Mouse (Mus musculus) adrenal gland, adult 2 months (tissue): Measurements from ENCODE around the gene Fam196b. TPM values are rescaled to one million over a fixed set of nuclear protein-coding genes. Genes with fewer than 3 reads are reported as not detected.

Source experiments
- DNase-seq: peaks from one replicate; pipeline ENCODE4 v3.0.0; 2021
- polyA plus RNA-seq: library from polyadenylated mRNA; depleted of rRNA; stranded (reverse); fragments of >200 nt; gene quantifications from 2 replicates; pipeline ENCODE4 v1.2.3, GENCODE M21; 2012; rRNA removed
- total RNA-seq, 2 experiments: library from RNA; stranded (reverse); gene quantifications; 2 replicates each; pipeline ENCODE4 v1.2.3; 2021

The Fam196b gene
- total and polyA plus RNA-seq, 3 experiments = 0.02 to 0.17 TPM; not detected in 1

GRCm38 (mm10) chr11:34406309-34406708 is 91.7 kb downstream of the Fam196b start:
- no peak for DNase-seq

- DNase-seq = no peak
Measured at GRCm38 (mm10) chr11:34406850-34407249, 92.2 kb downstream of the Fam196b start.

GRCm38 (mm10) chr11:34415884-34416618 is 101.4 kb downstream of the Fam196b start:
- no peak for DNase-seq

GRCm38 (mm10) chr11:34416619-34416979 is 102.0 kb downstream of the Fam196b start:
- DNase-seq = no peak

GRCm38 (mm10) chr11:34421061-34421460 is 106.4 kb downstream of the Fam196b start:
- no peak for DNase-seq

GRCm38 (mm10) chr11:34424546-34424945 is 109.9 kb downstream of the Fam196b start:
- no peak for DNase-seq

- DNase-seq = no peak
Measured at GRCm38 (mm10) chr11:34427212-34427611, 112.6 kb downstream of the Fam196b start.

GRCm38 (mm10) chr11:34430940-34431339 is 116.3 kb downstream of the Fam196b start:
- no peak for DNase-seq

GRCm38 (mm10) chr11:34431371-34431770 is 116.7 kb downstream of the Fam196b start:
- no peak for DNase-seq

GRCm38 (mm10) chr11:34431978-34432377 is 117.4 kb downstream of the Fam196b start:
- DNase-seq = no peak

- no peak for DNase-seq
Measured at GRCm38 (mm10) chr11:34437446-34437845, 122.8 kb downstream of the Fam196b start.

GRCm38 (mm10) chr11:34438429-34438828 is 123.8 kb downstream of the Fam196b start:
- no peak for DNase-seq

GRCm38 (mm10) chr11:34447891-34448290 is 133.3 kb downstream of the Fam196b start:
- DNase-seq = no peak

GRCm38 (mm10) chr11:34449944-34450343 is 135.3 kb downstream of the Fam196b start:
- no peak for DNase-seq

GRCm38 (mm10) chr11:34467056-34467455 is 152.4 kb downstream of the Fam196b start:
- no peak for DNase-seq

GRCm38 (mm10) chr11:34468571-34468970 is 153.9 kb downstream of the Fam196b start:
- DNase-seq = no peak

GRCm38 (mm10) chr11:34469792-34470191 is 155.2 kb downstream of the Fam196b start:
- DNase-seq = no peak

Other genes starting within 250 kb of the Fam196b start
- not detected for gene 4930469K13Rik, start 216.3 kb upstream of the Fam196b start, total RNA-seq
- gene 4930469K13Rik, start 216.3 kb upstream of the Fam196b start, polyA plus RNA-seq = not detected in 2 replicates
- not detected for gene Foxi1, start 106.7 kb upstream of the Fam196b start, total RNA-seq
- gene Foxi1, start 106.7 kb upstream of the Fam196b start, polyA plus RNA-seq = not detected in 2 replicates